Mouse (Mus musculus) NIH3T3 (cell line): ENCODE measurements at regions not wholly inside any gene's neighbourhood (a gene's known extent, or its start where the extent isn't known, plus 50 kb on each side); places are given as distances from the start of the nearest gene placed in this dataset.
"Not testable (repeated sequence)": the region's sequence is repeated elsewhere in the genome, so short reads cannot be mapped to it uniquely, and the experiment has no call there.

Experiments
- DNase-seq: peaks from one replicate; pipeline ENCODE4 v3.0.0-alpha.2; 2012; ENCODE audit warnings: low read depth

DNA sequence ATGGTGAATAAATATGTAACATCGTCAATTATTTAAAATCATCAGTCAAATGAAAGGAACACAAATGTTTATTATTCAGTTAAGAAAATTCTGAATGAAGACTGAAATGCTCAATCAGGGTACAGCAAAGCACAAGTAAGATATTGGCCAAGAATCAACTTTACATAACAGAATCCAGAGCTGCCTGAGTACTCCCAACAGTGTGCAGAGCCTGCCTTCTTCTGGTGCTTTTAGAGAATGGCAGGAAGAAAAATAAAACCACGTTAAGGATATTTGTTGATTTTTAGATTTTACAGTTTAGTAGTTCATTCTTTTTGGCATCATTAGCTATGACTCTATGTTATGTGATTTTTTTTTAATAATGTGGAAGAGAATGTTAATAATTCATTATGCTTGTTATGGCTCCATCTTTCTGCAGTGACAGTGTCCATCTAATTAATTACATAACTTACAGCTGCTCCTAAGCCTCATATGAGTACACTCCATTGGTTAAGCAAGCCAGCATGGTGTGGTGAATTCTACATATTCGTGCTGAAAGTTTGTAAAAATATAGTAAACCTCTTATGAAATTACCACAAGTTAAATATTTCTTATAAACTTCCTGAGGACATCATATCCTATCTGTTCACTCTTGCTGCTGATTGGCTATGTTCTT is 579.0 kb downstream of the Kcna4 start:
- peak; percentile 81 for DNase-seq

DNA sequence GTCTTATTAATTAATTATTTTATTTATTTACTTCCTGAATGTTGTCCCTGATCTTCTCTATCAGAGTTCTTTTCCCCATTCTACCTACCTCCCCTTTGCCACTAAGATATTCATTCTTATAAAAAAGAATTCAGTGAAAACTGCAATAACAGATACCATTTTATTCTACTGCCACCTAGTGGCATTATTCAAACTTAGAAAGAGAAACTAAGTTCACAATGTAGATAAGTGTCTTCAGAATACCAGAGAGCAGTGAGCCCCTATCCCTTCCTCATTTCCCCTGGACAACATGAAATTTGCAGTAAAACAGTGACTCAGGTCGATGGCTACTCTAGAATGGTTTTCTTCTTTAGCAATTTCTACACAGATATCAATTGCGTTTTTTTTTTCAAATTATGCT is 589.2 kb downstream of the Kcna4 start:
- peak; percentile 65 for DNase-seq

DNA sequence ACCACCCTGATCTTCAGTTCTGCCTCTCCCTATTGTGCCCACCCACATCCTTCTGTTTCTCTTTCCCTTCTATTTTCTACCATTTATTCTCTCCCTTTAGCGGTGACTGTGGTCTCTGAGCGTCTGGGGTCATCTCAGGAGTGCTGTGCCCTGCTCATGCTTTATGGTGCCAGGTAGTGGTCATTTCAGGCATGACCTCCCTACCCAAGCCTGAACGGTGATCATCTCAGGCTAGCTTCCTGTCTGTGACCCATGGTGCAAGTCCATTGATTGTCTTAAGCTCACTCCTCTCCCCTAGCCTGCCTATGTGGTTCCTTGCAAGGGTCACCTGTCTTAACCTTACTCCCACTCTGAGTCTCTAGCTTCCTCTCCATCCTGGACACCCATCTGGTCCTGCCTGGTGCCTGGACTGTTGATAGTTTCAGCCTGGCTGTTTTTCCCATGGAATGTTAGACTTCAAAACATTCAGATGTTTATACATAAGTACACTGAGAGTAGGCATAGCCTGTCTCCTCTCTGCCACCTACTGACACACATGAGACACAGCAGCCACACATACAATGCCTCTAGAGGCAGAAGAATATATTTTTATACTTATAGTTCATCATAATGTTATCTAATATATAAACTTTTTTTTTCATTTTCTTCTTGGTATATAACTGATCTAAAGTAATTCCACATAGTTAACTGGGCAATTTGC is 595.8 kb downstream of the Kcna4 start:
- peak; percentile 50 for DNase-seq

DNA sequence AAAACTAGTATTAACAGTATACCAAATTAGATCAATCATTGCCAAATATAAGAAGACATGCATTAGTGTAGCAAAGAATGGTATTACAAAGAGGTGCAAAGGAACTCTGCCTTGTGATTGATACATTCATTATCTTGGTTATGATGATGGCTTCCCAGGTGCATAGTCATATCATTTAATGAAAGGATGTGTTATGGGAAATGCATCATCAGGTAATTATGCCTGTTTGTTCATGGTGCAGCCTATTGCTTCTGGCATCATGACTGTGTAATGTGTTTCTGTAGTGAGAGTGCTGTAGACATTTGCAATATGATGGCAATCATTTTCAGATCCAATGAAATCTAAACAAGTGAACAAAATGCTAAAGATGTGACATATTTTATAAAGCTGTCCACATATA is 597.8 kb downstream of the Kcna4 start:
- no peak for DNase-seq

DNA sequence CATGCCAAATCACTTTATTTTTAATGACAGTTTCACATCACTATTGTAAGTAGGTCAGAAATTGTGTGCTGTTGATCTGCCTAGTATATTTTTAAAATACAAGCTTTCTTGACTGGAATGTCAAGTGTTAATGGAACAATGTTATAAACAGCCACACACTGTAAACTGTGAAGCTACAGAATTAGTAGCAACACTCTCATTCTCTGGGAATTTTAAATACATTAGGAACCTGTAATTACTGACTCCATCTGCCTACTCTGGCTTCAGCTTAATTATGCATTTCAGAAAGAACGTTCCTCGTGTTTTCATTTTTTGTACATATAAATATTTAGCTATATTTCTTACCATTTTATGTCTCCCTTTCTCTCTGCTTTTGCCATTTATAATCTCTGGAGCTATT is 634.7 kb downstream of the Kcna4 start:
- no peak for DNase-seq

DNA sequence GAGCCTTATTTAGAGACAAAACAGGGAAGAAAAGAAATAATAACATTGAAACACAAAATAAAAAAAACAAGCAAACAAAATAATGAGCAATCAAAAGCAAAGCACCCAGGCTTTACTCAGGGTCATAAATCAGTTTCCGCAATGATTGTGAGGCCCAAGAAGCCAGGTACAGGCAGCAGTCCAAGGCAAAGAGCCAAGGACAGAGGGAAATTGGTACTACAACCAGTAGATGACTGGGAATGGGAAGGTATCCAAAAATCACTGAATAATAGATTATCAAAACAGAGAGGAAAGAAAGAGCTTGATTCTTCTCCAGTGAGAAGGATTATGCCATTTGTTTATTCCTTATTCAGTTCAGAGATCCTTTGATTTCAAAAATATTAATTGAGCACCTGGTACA is 636.2 kb downstream of the Kcna4 start:
- peak; percentile 60 for DNase-seq

DNA sequence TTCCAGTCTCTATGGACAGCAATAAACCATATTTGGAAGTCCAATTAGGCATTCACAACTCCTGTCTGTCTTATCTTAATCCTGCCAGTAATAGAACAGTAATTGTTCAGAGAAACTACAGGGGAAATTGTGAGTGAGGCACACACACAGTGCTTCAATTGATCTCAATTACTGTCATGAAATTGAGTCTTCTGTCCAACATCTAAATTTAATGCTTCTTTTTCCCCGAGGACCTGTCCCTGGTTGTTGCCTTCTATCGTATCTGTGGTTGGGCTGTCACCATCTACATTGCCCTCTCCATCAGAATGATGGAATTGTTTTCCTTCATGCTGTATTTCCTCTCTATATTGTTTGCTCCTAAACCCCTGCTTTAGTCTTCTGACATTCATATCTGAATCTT is 644.9 kb downstream of the Kcna4 start:
- DNase-seq: no peak

DNA sequence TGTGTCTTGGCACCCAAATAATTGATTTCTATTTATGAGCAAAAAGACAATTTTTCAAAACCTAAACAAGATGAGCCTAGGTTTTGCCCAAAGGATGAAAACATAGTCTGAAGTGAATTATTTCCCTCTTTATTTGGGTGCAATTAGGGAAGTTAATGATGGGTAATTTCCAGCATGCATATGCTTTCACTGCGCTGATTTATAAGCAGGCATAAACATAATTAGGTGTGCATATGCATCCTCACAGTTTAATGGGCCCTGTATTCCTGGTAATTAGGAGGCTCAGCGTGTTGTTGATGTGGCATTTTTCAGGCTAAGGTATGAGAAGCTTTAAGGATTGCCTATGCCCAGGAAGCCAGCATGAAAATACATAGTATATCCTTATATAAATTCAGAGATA is 645.3 kb downstream of the Kcna4 start:
- no peak for DNase-seq

DNA sequence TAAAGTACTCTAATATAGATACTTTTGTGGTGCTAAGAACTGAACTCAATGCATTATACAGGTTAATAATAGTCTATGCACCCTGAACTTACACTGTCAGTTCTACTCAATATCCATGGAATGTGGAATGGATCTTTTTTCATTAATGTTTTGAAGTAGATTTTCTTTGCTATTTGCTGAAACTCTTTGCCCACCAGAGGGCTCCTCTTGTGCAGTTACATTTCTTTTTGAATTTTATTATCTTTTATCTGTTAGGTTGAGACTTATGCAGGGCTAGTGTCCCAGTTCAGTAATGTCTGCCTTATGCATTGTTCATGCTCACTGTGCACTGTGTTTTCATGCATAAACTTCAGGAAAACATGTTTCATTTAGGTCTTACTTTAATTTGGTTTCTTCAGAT is 650.9 kb downstream of the Kcna4 start:
- peak; percentile 37 for DNase-seq

DNA sequence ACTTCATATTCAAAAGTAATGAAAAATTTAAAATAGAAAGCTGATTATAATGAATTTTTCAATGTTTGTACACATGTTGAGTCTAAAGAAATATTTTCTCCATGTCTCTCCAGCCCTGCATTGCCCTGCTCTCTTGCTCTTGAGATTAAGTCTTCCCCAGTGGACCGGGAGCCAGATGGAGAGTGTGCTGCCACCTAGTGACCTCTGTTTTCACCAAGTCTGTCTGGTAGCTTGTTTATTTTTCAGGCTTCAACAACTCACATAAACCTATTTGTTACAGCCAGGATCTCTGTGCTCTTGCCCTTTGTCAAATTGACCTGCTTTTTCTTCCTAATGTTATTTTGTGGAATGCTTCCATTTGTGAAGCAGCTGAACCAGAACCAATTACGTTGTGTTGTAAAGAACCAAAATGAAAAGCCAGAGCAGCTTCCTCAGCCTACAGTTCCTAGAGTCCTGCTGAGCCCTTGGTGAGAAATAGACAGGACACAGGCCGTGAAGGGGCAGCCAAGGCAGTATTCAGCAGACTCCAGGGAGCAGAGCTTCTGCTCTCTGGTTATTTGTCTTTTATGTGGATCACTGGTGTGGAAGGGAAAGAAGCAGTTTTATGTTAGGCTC is 655.5 kb downstream of the Kcna4 start:
- peak; percentile 69 for DNase-seq

DNA sequence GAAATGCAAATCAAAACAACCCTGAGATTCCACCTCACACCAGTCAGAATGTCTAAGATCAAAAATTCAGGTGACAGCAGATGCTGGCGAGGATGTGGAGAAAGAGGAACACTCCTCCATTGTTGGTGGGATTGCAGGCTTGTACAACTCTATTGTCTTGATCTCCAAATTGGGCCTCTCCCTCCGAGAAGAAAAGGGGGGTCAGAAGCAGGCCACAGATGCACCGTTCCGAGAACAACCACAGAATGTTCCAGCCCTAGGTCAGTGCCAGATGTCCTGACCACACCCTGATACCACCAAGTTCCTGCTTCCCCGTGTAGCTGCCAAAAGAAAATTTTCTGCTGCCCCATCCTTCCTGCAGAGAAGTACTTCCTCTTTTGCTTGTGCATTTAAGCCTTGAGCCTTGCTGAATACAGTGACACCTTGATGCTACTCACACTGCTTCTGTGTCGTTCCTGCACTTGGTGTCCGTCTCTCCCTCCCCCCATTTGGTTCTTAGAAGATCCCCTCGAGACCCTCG is 665.2 kb downstream of the Kcna4 start:
- not testable (repeated sequence) for DNase-seq

DNA sequence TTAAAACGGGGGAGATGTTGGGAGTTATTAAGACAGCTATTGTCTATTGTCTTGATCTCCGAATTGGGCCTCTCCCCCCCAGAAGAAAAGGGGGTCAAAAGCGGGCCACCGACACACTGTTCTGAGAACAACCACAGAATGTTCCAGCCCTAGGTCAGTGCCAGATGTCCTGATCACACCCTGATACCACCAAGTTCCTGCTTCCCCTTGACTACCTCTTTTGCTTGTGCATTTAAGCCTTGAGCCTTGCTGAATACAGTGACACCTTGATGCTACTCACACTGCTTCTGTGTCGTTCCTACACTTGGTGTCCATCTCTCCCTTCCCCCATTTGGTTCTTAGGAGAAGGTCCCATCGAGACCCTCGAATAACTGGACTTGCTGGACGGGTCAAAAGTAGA is 673.5 kb downstream of the Kcna4 start:
- not testable (repeated sequence) for DNase-seq

DNA sequence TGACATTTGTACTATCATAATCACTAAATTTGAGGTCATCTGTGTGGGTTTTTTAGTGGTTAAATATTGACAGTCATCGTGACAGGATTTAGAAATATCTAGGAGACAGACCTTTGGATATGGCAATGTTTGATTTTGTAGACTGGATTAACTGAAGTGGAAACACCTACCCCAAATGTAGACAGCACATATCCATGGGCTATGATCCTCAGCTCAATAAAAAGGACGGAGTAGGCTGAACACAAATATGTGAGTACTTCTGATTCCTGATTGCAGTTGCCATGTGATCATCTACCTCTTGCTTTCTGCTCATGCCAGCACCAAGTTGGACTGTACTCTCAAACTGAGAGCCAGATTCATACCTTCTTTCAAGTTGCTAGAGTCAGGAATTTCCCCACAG is 674.4 kb downstream of the Kcna4 start:
- DNase-seq: no peak

DNA sequence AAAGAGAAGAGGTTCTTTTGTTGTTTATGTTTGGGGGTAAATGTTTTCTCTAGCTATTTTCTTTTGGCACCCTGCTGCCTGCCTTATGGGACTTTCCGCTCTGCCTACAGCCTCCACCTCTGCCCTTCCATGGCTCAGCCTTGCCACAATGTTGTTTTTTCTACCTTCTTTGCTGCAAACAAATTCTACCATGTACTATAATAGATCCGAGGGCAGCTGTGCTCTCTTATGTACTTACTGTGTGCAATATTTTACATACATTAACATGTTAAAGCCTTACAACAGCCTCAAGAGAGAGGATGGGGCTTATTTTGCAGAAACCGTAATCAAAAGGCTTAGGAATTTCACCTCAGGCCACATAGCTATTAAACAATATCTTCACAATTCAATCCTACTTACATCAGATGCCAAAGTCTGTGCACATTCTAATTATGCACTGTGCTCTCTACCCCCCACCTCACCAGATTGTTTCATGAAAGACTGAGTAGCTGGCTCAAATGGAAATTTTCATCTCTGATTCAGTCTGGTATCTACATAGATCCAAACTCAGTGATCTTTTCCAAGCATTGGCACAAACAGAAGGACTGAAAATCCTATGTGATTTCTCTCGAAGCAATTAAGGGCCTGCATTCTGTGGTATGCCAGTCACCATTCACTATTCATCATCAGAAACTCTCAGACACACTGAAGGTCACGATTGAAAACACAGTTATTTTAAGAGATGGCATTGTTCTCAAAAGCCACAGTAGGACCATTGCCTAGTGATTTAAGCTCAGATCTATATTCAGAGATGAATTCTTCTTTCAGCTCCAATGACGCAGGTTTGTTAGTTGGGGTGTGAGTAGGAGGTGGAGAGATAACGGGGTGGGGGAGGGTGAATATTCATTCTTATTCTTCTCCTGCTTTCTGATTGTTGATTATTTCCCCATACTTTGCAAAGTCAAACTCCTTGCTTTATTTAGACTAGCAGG is 675.2 kb downstream of the Kcna4 start:
- no peak for DNase-seq

DNA sequence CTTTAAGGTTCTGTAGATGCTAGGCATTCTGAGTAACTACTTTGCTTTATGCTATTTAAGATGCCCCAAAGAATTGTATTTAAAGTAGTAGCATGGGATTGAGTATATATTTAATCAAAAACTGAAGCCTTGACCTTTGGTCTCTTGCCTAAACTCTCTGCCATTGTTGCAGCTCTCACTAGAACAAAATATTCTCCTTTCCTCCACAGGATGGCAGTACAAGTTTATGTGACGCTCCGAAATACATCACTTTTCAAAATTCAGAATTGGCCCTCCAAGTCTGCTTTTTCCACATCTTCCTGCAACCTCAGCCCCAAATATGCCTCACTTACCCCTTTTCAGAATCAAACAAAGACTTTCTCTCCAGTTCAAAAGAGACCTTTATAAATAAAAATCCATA is 678.1 kb downstream of the Kcna4 start:
- peak; percentile 77 for DNase-seq

DNA sequence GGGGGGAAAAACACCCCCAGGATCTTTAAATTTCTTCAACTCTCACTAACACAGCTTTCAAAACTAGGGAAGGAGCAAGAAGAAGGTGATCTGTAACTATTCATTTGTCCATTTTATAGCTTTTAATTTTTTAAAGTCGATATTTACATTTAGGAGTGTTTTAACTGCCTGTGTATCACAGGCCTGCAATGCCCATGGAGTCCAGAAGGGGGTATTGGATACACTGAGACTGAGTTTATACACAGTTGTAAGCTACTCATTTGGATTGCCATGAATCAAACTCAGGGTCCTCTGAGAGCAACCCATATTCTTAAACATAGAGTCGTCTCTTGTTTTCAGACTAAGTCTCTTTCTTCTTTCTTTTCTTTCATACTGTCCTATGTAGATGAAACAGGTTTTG is 679.1 kb downstream of the Kcna4 start:
- DNase-seq: peak; percentile 38

DNA sequence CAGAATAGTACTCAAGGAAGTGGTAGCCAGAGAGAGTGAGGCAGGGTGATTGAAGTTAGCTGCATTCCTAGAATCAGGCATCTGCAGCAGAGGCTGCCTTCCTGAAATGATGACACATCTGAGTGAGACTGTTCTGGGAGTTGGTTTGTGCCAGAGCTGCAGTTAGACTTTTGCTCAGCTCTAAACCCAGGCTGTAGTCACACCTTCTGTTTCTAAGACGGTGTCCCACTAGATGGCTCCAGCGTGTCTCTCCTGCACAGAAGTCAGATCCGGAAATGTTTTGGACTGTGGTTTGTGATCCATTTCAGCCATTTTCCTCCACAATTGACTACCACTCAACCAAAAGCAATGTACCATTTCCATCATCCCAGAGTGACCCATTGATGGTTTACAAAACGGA is 683.1 kb downstream of the Kcna4 start:
- DNase-seq: peak; percentile 76

DNA sequence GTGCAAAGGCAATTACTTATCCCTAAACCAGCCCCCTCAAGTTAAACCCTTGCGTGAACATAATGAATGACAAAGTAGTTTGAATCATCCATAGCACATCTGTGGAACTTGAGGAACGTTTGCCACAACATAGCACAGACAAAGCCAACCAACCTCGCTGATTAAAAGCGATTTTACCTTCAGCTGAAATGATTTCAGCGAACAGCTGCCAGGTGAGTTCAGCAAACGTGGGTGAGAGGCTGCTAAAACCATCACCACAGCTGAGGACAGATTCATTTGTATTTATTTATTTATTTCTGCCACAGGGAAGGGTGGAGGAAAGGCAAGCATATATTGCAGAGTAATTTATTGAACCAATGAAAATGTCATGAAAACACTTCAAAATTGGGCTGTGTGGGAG is 704.4 kb downstream of the Kcna4 start:
- DNase-seq: no peak

DNA sequence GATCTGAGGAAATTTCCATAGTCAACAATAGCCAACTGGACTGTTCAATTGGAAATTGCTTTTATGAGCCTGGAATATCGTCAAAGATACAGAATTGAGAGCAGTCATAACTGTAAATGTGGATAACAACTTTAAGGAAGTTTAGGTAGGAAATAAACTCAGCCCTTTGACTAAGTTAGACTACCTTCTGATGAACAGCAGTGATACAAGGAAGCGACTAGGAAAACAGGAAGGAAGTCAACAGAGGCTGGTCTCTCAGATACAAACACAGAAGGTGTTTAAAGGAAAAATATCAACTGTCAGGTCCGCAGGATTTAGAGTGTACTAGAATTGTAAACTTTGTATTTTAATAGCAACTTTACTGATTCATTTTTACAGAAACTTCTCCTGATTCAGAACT is 721.1 kb downstream of the Kcna4 start:
- no peak for DNase-seq

DNA sequence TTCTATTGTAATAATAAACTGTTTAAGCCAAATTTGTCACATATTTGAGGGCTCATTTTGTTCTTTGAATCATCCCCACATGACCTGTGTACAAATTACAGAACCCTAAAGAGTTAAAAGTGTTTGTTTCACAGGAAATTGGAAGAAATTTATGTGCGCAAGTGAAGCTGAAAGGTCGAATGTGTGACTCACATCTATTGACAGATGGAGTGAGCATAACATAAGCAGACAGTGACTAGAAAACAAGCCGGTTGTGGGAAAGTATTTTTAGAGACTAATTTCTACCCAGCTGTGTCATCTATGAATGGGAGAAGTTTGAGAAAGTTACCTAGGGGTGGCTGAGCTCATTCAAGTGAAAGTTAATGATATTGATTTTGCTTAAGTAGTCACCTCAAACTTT is 732.8 kb downstream of the Kcna4 start:
- peak; percentile 10 for DNase-seq

DNA sequence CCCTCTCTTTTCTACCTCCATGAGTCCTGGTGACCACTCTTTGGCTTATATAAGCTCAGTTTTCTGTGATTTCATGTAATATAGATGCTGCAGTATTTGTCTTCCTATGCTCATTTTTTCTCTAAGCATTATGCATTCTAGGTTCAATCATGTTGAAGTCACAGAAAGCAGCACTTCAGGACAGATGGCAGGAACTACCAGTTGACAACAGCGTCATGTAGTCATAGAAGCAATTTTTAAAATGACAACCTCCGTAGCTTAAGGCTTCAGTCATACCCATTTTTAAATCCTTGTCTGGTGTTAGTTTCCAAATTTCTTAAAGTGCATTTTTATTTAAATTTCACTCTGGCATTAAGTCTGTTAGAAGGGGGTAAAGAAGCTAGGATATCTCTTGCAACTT is 740.2 kb downstream of the Kcna4 start:
- no peak for DNase-seq
